Mouse (Mus musculus) bone marrow, adult 2 months (tissue): ENCODE results near the gene Vmac.

Source experiments
- CTCF ChIP-seq: fragments of 200-500 bp; IDR thresholded peaks from 2 replicates; pipeline ENCODE4 v1.5.1; 2011; ENCODE audit warnings: low read length, control low read depth; ENCODE audit not compliant: control insufficient read depth, insufficient read depth
- POLR2A ChIP-seq: fragments of 200-500 bp; IDR thresholded peaks from 2 replicates; pipeline ENCODE4 v1.6.1; 2011; ENCODE audit warnings: low read depth, mild to moderate bottlenecking, control low read depth, low read length, borderline replicate concordance; ENCODE audit not compliant: control insufficient read depth

DNA sequence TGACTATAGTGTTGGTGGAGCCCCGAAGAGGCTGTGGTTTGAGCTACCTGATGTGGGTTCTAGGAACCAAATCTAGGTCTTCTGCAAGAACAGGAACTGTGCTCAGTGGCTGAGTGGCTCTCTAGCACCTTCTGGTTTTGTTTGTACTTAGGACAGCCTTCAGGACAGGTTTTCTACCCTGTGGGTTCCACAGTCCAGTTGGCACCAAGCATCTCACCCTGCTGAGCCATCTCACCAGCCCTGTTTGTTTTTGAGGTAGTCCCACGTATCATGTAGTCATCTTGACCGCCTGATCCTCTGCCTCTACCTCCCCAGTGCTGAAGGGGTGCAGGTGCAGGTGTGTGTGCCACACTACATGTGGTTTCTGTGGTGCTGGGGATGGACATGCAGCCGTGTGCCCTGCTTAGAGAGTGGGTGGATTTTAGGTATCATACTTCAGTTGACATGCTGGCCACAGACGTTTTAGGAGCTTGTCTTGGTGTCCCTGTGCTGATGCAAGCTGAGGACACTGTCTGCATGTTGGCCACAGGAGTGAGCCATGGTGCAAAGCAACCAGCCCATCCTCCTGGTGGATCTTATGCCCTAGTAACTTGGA, 34.2 kb downstream of the Vmac start:
- TF ChIP-seq CTCF (no peak), POLR2A (no peak)
